Mouse (Mus musculus) neural tube, embryonic 14.5 days (tissue): ENCODE measurements around the gene Utp15. TPM values are rescaled to one million over a fixed set of nuclear protein-coding genes. Genes with fewer than 3 reads are reported as not detected.

Experiments used
- ATAC-seq: fragments of 200-750 bp; cut with Nextera tagmentation; 2 replicates; pipeline ENCODE4 v1.8.0; 2017; ENCODE audit warnings: low read depth, mild to moderate bottlenecking, moderate TSS enrichment, moderate library complexity
- H3K27ac ChIP-seq: fragments of 300-500 bp; sonication (generic); 2 replicates; pipeline ENCODE4 v1.5.1; 2014; ENCODE audit warnings: low read depth, mild to moderate bottlenecking, control low read depth, low read length, moderate library complexity, mixed read lengths
- H3K27me3 ChIP-seq: fragments of 300-500 bp; sonication (generic); 2 replicates; pipeline ENCODE4 v1.6.1; 2014; ENCODE audit warnings: low read length; ENCODE audit not compliant: control insufficient read depth, insufficient read depth
- H3K36me3 ChIP-seq: fragments of 300-500 bp; sonication (generic); 2 replicates; pipeline ENCODE4 v1.6.1; 2014; ENCODE audit warnings: low read length, mixed read lengths; ENCODE audit not compliant: control insufficient read depth, insufficient read depth
- H3K4me1 ChIP-seq: fragments of 300-500 bp; sonication (generic); 2 replicates; pipeline ENCODE4 v1.6.1; 2014; ENCODE audit warnings: low read length; ENCODE audit not compliant: control insufficient read depth, insufficient read depth
- H3K4me2 ChIP-seq: fragments of 300-500 bp; sonication (generic); 2 replicates; pipeline ENCODE4 v1.6.1; 2014; ENCODE audit warnings: mild to moderate bottlenecking, low read depth, low read length, control low read depth
- H3K4me3 ChIP-seq: fragments of 300-500 bp; sonication (generic); 2 replicates; pipeline ENCODE4 v1.5.1; 2014; ENCODE audit warnings: low read depth, low read length, control low read depth, mixed read lengths
- H3K9ac ChIP-seq: fragments of 300-500 bp; sonication (generic); replicated peaks from 2 replicates; pipeline ENCODE4 v1.6.1; 2014; ENCODE audit warnings: low read depth, mild to moderate bottlenecking, control low read depth, low read length, mixed read lengths
- H3K9me3 ChIP-seq: fragments of 300-500 bp; sonication (generic); 2 replicates; pipeline ENCODE4 v1.6.1; 2016; ENCODE audit warnings: low read length; ENCODE audit not compliant: control insufficient read depth
- WGBS: fragments of 180-500 bp; shearing (Covaris S2); extraction: QIAGEN DNeasy Blood & Tissue Kit; methylation state at CpG from one replicate; pipeline ENCODE4 v1.1.7; 2014; 5-methylcytosine and 5-hydroxymethylcytosine counted together
- polyA plus RNA-seq: library from polyadenylated mRNA; unstranded; fragments of >200 nt; fragmentation: Nextera tagmentation; extraction: Ambion mirVana; gene quantifications from 2 replicates; pipeline ENCODE4 v1.2.1, GENCODE M21; 2014

Utp15 gene
- polyA plus RNA-seq, 1 experiment from 2014 or later: 32.1 TPM

- H3K36me3 ChIP-seq: no peaks in the 10 kb centered on the region
- no peak overlapping the region for H3K27ac ChIP-seq
- no peak overlapping the region for H3K4me3 ChIP-seq
- no peaks in the 10 kb centered on the region for H3K27me3 ChIP-seq
- H3K4me1 ChIP-seq: 0 out of 2 replicates have a peak, but pooled peaks cover 4% of the 10 kb centered on the region
- 17% methylated on average over 12 of the region's 12 CpGs for WGBS
- H3K9me3 ChIP-seq: no peaks in the 10 kb centered on the region
- no peak overlapping the region for H3K9ac ChIP-seq
- no peak for ATAC-seq
- no peak overlapping the region for H3K4me2 ChIP-seq
Measured at GRCm38 (mm10) chr13:98239978-98240641, 22.7 kb downstream of the Utp15 start.

- Histone ChIP-seq H3K36me3 (no peaks in the 10 kb centered on the region), H3K27me3 (no peaks in the 10 kb centered on the region), H3K4me1 (no peaks in the 10 kb centered on the region), H3K4me2 (no peak overlapping the region), H3K9me3 (no peaks in the 10 kb centered on the region), H3K27ac (no peak overlapping the region), H3K4me3 (no peak overlapping the region), H3K9ac (no peak overlapping the region)
- ATAC-seq: no peak
- WGBS: 76% methylated on average over 6 of the region's 6 CpGs
Measured at GRCm38 (mm10) chr13:98235451-98235850, 27.4 kb downstream of the Utp15 start.

GRCm38 (mm10) chr13:98230511-98230910 is 32.3 kb downstream of the Utp15 start:
- no peaks in the 10 kb centered on the region for H3K4me1 ChIP-seq
- WGBS: 100% methylated on average over 1 of the region's 1 CpGs

GRCm38 (mm10) chr13:98226225-98226624 is 36.6 kb downstream of the Utp15 start:
- Histone ChIP-seq H3K27me3 (no peaks in the 10 kb centered on the region), H3K4me2 (no peak overlapping the region), H3K27ac (no peak overlapping the region), H3K4me3 (no peak overlapping the region), H3K9ac (no peak overlapping the region), H3K36me3 (no peaks in the 10 kb centered on the region), H3K4me1 (no peaks in the 10 kb centered on the region), H3K9me3 (no peaks in the 10 kb centered on the region)
- 82% methylated on average over 2 of the region's 2 CpGs for WGBS
- no peak for ATAC-seq

More at GRCm38 (mm10) chr13:98230511-98230910, 32.3 kb downstream of the Utp15 start:
- Histone ChIP-seq H3K9ac (no peak overlapping the region), H3K36me3 (no peaks in the 10 kb centered on the region), H3K27me3 (no peaks in the 10 kb centered on the region), H3K4me3 (no peak overlapping the region), H3K27ac (no peak overlapping the region), H3K9me3 (no peaks in the 10 kb centered on the region), H3K4me2 (no peak overlapping the region)
- no peak for ATAC-seq

GRCm38 (mm10) chr13:98222848-98223247 is 40.0 kb downstream of the Utp15 start:
- H3K27ac ChIP-seq: no peak overlapping the region
- no peak overlapping the region for H3K4me3 ChIP-seq
- no peaks in the 10 kb centered on the region for H3K9me3 ChIP-seq
- H3K36me3 ChIP-seq: no peaks in the 10 kb centered on the region
- no peak overlapping the region for H3K4me2 ChIP-seq
- 26% methylated on average over 12 of the region's 12 CpGs for WGBS
- H3K27me3 ChIP-seq: no peaks in the 10 kb centered on the region
- no peak overlapping the region for H3K9ac ChIP-seq
- no peaks in the 10 kb centered on the region for H3K4me1 ChIP-seq
- peak; percentile 68 for ATAC-seq

GRCm38 (mm10) chr13:98210137-98210536 is 52.7 kb downstream of the Utp15 start:
- Histone ChIP-seq H3K4me3 (no peak overlapping the region), H3K36me3 (no peaks in the 10 kb centered on the region), H3K9me3 (no peaks in the 10 kb centered on the region), H3K27me3 (peaks cover 3% of the 10 kb centered on the region; the same call in 1 of the 2 replicates), H3K4me2 (no peak overlapping the region), H3K9ac (no peak overlapping the region), H3K4me1 (peaks cover 6% of the 10 kb centered on the region; the same call in 1 of the 2 replicates), H3K27ac (no peak overlapping the region)
- 86% methylated on average over 7 of the region's 7 CpGs for WGBS
- ATAC-seq: no peak

- no peak overlapping the region for H3K4me3 ChIP-seq
- 43% methylated on average over 9 of the region's 9 CpGs for WGBS
- ATAC-seq: no peak
- H3K4me2 ChIP-seq: no peak overlapping the region
- H3K4me1 ChIP-seq: peaks cover 8% of the 10 kb centered on the region; the same call in 1 of the 2 replicates
- H3K9me3 ChIP-seq: no peaks in the 10 kb centered on the region
- H3K9ac ChIP-seq: no peak overlapping the region
- peaks cover 3% of the 10 kb centered on the region; the same call in 1 of the 2 replicates for H3K27me3 ChIP-seq
- H3K27ac ChIP-seq: no peak overlapping the region
- no peaks in the 10 kb centered on the region for H3K36me3 ChIP-seq
Measured at GRCm38 (mm10) chr13:98208842-98209241, 54.0 kb downstream of the Utp15 start.

- Histone ChIP-seq H3K36me3 (no peaks in the 10 kb centered on the region), H3K9ac (peak overlapping the region; percentile 76), H3K4me3 (peak overlapping the region; percentile 62), H3K9me3 (no peaks in the 10 kb centered on the region), H3K27ac (no peak overlapping the region; the same call in 1 of the 2 replicates), H3K4me1 (peaks cover 8% of the 10 kb centered on the region; the same call in 1 of the 2 replicates), H3K4me2 (peak overlapping the region; percentile 97), H3K27me3 (peaks cover 3% of the 10 kb centered on the region; the same call in 1 of the 2 replicates)
- no peak for ATAC-seq
- WGBS: 1% methylated on average over 13 of the region's 13 CpGs
Measured at GRCm38 (mm10) chr13:98206546-98206870, 56.3 kb downstream of the Utp15 start.

- H3K9ac ChIP-seq: peak within 1 kb of the TSS; percentile 76
- peak within 1 kb of the TSS; percentile 25; the same call in 1 of the 2 replicates for H3K27ac ChIP-seq
- peaks cover 8% of the 10 kb centered on the region; the same call in 1 of the 2 replicates for H3K4me1 ChIP-seq
- WGBS: 0% methylated on average over 31 of the region's 76 CpGs
- peak within 1 kb of the TSS; percentile 62 for H3K4me3 ChIP-seq
- peak; percentile 83 for ATAC-seq
- no peaks in the 10 kb centered on the region for H3K9me3 ChIP-seq
- no peaks in the 10 kb centered on the region for H3K36me3 ChIP-seq
- H3K27me3 ChIP-seq: peaks cover 3% of the 10 kb centered on the region; the same call in 1 of the 2 replicates
- peak within 1 kb of the TSS; percentile 97 for H3K4me2 ChIP-seq
Measured at GRCm38 (mm10) chr13:98205771-98206545, 56.9 kb downstream of the Utp15 start, which contains the start of gene Arhgef28. TSS of gene Arhgef28 (minus strand) at chr13:98206439.
